Mouse (Mus musculus) forebrain, embryonic 16.5 days (tissue): Measurements from ENCODE around the gene Zfp239. TPM values are rescaled to one million over a fixed set of nuclear protein-coding genes. Genes with fewer than 3 reads are reported as not detected.
"Not testable (repeated sequence)": the region's sequence is repeated elsewhere in the genome, so short reads cannot be mapped to it uniquely, and the experiment has no call there.

Source experiments
- ATAC-seq: fragments of 200-750 bp; cut with Nextera tagmentation; 2 replicates; pipeline ENCODE4 v1.8.0; 2017; ENCODE audit warnings: mild to moderate bottlenecking, moderate library complexity
- H3K27ac ChIP-seq: fragments of 300-500 bp; sonication (generic); 2 replicates; pipeline ENCODE4 v1.5.1; 2014; ENCODE audit warnings: low read length, control low read depth
- H3K27me3 ChIP-seq: fragments of 300-500 bp; sonication (generic); replicated peaks from 2 replicates; pipeline ENCODE4 v1.6.1; 2014; ENCODE audit warnings: low read length; ENCODE audit not compliant: control insufficient read depth, insufficient read depth
- H3K36me3 ChIP-seq: fragments of 300-500 bp; sonication (generic); 2 replicates; pipeline ENCODE4 v1.6.1; 2014; ENCODE audit not compliant: control insufficient read depth, insufficient read depth
- H3K4me1 ChIP-seq: fragments of 300-500 bp; sonication (generic); replicated peaks from 2 replicates; pipeline ENCODE4 v1.6.1; 2014; ENCODE audit warnings: low read length; ENCODE audit not compliant: control insufficient read depth, insufficient read depth
- H3K4me2 ChIP-seq: fragments of 300-500 bp; sonication (generic); 2 replicates; pipeline ENCODE4 v1.6.1; 2014; ENCODE audit warnings: mild to moderate bottlenecking, low read length, control low read depth
- H3K4me3 ChIP-seq: fragments of 300-500 bp; sonication (generic); replicated peaks from 2 replicates; pipeline ENCODE4 v1.5.1; 2014; ENCODE audit warnings: mild to moderate bottlenecking, low read length, control low read depth
- H3K9ac ChIP-seq: fragments of 300-500 bp; sonication (generic); replicated peaks from 2 replicates; pipeline ENCODE4 v1.6.1; 2014; ENCODE audit warnings: low read depth, low read length, control low read depth
- H3K9me3 ChIP-seq: fragments of 300-500 bp; sonication (generic); 2 replicates; pipeline ENCODE4 v1.6.1; 2016; ENCODE audit warnings: low read length; ENCODE audit not compliant: control insufficient read depth
- whole genome bisulfite sequencing: fragments of 180-500 bp; shearing (Covaris S2); extraction: QIAGEN DNeasy Blood & Tissue Kit; methylation state at CpG from one replicate; pipeline ENCODE4 v1.1.7; 2014; 5-methylcytosine and 5-hydroxymethylcytosine counted together
- polyA plus RNA-seq: library from polyadenylated mRNA; unstranded; fragments of >200 nt; fragmentation: Nextera tagmentation; extraction: Ambion mirVana; gene quantifications from 2 replicates; pipeline ENCODE4 v1.2.1, GENCODE M21; 2015

Zfp239 gene
- polyA plus RNA-seq, 1 experiment from 2014 or later = 18.0 TPM

DNA sequence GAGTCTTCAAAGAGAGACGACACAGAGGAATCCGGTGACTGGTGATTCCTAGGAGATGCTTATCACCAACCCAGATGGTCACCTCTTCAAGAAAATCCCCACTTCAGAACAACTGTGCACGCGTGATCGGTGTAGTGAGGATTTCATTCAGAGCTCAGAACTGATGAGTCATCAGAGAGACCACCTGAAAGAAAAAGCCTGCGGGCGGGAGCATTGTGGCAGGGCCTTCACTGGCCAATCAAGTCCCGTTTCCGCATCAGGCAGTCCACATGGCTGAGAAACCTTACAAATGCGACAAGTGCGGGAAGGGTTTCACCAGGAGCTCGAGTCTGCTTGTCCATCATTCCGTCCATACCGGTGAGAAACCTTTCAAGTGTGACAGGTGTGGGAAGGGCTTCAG is 9.1 kb downstream of the Zfp239 start:
- no peak overlapping the region for H3K9ac ChIP-seq
- H3K4me1 ChIP-seq = no peaks in the 10 kb centered on the region
- no peaks in the 10 kb centered on the region for H3K36me3 ChIP-seq
- no peaks in the 10 kb centered on the region for H3K27me3 ChIP-seq
- H3K4me3 ChIP-seq = no peak overlapping the region
- WGBS = 85% methylated on average over 14 of the region's 14 CpGs
- no peak for ATAC-seq
- no peaks in the 10 kb centered on the region for H3K9me3 ChIP-seq
- H3K27ac ChIP-seq = no peak overlapping the region
- H3K4me2 ChIP-seq = no peak overlapping the region

DNA sequence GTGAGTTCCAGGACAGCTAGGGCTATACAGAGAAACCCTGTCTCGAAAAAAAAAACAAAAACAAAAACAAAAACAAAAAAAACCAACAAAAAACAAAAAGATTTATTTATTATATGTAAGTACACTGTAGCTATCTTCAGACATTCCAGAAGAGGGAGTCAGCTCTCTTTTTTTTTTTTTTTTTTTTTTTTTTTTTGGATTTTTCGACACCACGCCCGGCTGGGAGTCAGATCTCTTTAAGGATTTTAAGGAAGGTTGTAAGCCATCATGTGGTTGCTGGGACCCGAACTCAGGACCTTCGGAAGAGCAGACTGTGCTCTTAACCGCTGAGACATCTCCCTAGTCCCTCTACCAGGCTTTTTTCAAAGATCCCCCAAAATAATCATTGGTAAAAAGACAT is 11.6 kb downstream of the Zfp239 start:
- H3K27me3 ChIP-seq, H3K4me3 ChIP-seq, ATAC-seq, H3K27ac ChIP-seq, H3K9me3 ChIP-seq, H3K4me2 ChIP-seq, H3K9ac ChIP-seq, H3K4me1 ChIP-seq, H3K36me3 ChIP-seq: not testable (repeated sequence)
- WGBS = 90% methylated on average over 7 of the region's 7 CpGs

DNA sequence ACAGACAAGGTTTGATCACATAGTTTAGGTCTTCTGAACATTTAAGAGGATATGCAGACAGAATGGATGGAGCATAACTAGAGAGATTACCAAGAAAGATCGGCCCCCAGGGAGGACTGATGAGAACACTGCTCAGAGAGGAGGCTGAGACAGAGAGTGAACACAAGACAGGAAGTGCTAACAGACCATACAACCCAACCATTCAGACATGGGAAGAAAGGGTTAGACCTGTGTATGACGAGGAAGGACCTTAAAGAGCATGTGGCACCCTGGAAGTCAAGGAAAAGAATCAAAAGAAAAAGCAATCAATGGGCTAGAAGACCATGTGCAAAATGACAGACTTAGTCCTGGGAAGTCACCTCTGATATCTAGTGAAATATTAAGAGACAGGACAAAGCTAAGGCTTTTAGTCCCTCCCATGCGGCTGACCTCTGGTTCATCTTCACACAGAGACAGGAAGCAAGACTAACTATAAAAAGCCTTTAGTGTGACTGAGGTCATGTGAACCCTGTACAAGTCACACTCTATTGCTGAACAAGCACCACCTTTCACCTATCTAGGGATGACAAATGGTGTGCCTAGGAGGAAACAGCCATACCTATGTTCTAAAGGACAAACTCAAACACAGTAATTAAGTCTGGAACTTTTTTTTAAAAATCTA is 12.9 kb downstream of the Zfp239 start:
- no peaks in the 10 kb centered on the region for H3K36me3 ChIP-seq
- no peaks in the 10 kb centered on the region for H3K27me3 ChIP-seq
- no peak overlapping the region for H3K4me2 ChIP-seq
- H3K27ac ChIP-seq = no peak overlapping the region
- ATAC-seq = no peak
- no peaks in the 10 kb centered on the region for H3K9me3 ChIP-seq
- 86% methylated on average over 3 of the region's 3 CpGs for WGBS
- no peak overlapping the region for H3K4me3 ChIP-seq
- H3K9ac ChIP-seq = no peak overlapping the region
- H3K4me1 ChIP-seq = peaks cover 4% of the 10 kb centered on the region

DNA sequence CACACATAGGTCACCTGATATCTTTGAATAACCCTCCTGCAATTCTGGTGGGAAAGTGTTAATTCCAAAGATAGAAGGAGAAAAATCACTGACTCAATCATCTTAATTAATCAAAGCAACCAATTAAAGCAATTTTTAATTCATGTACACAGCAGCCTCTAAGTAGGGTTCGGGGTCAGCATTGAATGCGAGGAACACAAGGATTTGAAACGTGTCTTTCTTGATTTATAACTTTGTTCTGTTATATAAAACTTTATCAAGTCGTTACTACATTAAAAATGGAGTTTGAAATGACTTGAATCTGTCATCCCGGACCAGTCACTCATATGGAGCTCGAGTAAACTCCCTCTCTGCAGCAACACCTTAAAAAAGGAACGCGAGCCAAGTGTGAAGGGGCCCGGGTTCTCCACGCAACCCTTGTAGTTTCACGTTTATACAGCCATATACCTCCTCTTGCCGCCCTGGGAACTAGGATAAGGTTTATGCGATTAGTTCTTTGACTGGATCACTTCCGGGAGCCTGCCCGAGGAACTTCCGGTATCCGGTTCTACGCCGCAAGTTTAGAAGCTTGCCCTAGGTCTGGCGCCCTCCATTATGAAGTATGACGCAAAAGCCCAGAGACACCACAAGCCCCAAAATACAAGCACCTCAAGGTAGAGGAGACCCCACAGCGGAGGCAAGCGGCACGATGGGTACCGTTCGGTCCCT is 17.0 kb downstream of the Zfp239 start:
- Histone ChIP-seq H3K36me3 (no peaks in the 10 kb centered on the region), H3K9ac (peak overlapping the region; percentile 83), H3K4me1 (peaks cover 10% of the 10 kb centered on the region), H3K4me2 (peak overlapping the region; percentile 93), H3K27me3 (no peaks in the 10 kb centered on the region), H3K9me3 (no peaks in the 10 kb centered on the region), H3K27ac (peak overlapping the region; percentile 99), H3K4me3 (peak overlapping the region; percentile 70)
- 15% methylated on average over 24 of the region's 26 CpGs for WGBS
- peak; percentile 88 for ATAC-seq

DNA sequence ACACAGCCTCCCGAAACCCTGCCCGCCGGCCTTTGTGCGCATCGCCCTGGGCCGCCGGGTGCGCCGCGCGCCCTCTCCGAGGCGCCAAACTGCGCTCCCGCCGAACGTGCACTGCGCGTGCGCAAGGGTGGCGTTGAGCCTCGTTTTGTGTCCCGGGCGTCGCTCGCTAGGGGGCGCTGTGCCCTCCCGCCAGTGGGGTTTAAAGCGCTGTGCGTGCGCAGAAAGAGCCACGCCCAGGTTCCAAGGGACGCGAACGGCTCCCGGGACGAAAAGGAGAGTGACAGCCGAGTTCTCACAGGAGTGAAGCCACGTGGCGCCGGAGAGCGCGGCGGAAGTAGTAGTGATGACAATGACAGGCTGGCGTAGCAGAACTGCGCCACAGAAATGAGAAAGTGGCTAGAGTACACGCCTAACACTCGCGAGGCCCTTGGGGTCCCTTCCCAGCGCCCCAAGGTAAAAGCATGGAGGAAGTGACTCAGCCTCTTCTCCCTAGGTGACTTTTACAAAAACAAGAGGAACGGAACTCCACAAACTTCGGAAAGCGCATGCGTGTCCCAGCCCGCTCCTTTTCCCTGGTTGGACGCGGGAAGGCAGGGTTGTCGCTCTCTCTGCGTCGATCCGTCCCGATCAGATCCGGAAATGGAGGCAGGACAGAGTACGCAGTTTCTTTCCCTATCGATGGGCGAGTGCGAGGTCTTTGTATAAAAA is 17.7 kb downstream of the Zfp239 start:
- Histone ChIP-seq H3K27me3 (no peaks in the 10 kb centered on the region), H3K9me3 (no peaks in the 10 kb centered on the region), H3K4me2 (peak overlapping the region; percentile 93), H3K4me3 (peak overlapping the region; percentile 70), H3K27ac (peak overlapping the region; percentile 99), H3K36me3 (no peaks in the 10 kb centered on the region), H3K9ac (peak overlapping the region; percentile 83), H3K4me1 (peaks cover 10% of the 10 kb centered on the region)
- under 1% methylated on average over 67 of the region's 67 CpGs for WGBS
- peak; percentile 93 for ATAC-seq

DNA sequence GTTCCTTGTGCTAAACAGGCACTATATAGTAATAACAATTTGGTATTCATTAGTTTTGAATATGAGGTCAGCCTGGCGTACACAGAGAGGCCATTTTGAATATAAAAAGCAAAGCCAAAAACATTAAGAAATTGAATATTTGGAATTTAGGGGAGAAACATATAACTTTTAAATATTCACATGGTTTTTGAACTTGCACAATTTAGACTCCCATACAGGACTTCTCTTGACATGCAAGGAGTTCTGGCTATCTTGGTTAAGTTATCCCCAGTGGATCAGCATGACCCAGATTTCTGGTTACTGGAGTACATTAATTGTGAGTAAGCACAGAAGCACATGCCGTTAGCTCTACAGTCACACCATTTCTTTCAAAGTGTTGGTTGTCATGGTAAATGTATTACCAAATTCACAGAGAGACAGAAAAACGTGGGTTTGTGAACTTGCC is 18.5 kb downstream of the Zfp239 start:
- Histone ChIP-seq H3K36me3 (no peaks in the 10 kb centered on the region), H3K4me2 (peak overlapping the region; percentile 93), H3K27ac (no peak overlapping the region; the same call in 1 of the 2 replicates), H3K4me1 (peaks cover 10% of the 10 kb centered on the region), H3K9ac (peak overlapping the region; percentile 23; the same call in 1 of the 2 replicates), H3K27me3 (no peaks in the 10 kb centered on the region), H3K9me3 (no peaks in the 10 kb centered on the region), H3K4me3 (peak overlapping the region; percentile 70)
- ATAC-seq = no peak
- WGBS = 26% methylated on average over 3 of the region's 3 CpGs

DNA sequence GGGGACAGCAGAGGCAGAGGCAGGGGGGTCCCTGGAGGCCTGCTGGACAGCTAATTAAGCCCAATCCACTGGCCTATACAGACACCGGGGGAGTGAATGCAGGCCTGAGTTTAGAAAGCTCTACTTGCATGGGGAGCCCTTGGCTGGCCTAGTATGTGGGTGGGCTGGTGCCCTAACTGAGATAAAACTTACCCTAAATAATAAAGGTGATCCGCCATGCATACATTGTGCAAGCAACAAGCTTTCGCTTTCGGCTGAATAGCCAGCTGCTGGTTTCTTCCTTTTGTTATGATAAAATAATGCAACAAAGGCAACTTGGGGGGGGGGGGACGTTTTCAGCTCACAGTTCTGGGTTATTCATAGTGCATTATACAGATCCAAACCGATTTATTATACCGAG is 19.3 kb downstream of the Zfp239 start:
- Histone ChIP-seq H3K9ac (no peak overlapping the region), H3K36me3 (no peaks in the 10 kb centered on the region), H3K4me3 (no peak overlapping the region), H3K27me3 (no peaks in the 10 kb centered on the region), H3K9me3 (no peaks in the 10 kb centered on the region), H3K27ac (no peak overlapping the region), H3K4me2 (no peak overlapping the region), H3K4me1 (peaks cover 10% of the 10 kb centered on the region)
- no peak for ATAC-seq
- 43% methylated on average over 7 of the region's 7 CpGs for WGBS

DNA sequence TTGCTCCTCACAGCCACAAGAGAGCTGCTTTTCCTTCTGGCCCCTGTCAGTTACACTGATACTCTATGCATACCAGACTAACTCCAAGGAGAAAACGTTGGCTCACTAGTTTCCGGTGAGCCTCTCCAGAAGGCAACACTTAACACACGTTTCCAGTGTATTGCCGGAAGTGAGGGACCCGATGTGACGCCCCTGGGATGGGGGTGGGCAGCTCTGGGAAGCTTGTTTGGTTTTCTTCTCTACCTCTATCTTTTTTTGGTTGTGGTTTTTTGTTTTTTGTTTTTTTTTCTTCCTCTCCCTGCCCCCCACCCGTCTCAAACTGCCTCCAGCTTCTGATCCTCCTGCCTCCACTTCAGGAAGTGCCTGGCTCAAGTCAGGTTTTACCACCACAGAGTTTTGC is 20.1 kb downstream of the Zfp239 start:
- no peak overlapping the region for H3K27ac ChIP-seq
- H3K4me2 ChIP-seq = no peak overlapping the region
- no peak overlapping the region for H3K9ac ChIP-seq
- no peaks in the 10 kb centered on the region for H3K27me3 ChIP-seq
- H3K36me3 ChIP-seq = no peaks in the 10 kb centered on the region
- 87% methylated on average over 7 of the region's 7 CpGs for WGBS
- H3K4me3 ChIP-seq = no peak overlapping the region
- peaks cover 10% of the 10 kb centered on the region for H3K4me1 ChIP-seq
- no peak for ATAC-seq
- no peaks in the 10 kb centered on the region for H3K9me3 ChIP-seq

DNA sequence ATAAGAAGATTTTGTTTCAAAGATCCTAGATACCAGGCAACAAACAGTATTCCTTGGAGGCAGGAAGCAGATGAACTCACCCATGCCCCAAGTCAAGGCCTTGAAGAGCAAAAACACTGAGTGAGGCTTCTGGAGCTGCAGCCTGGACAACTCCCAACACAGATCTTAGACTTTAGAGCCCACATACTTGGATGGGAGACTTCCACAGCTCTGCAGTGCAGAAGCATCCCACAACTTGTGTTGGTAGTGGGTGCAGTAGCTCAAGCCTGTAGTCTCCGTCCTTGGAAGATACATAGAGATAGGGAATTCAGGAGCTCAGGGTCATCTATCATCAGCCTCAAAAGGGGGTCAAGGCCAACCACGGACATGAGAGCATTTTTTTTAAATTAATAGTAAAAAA is 24.0 kb downstream of the Zfp239 start:
- Histone ChIP-seq H3K36me3 (no peaks in the 10 kb centered on the region), H3K9me3 (no peaks in the 10 kb centered on the region), H3K27me3 (no peaks in the 10 kb centered on the region), H3K4me2 (no peak overlapping the region), H3K4me3 (no peak overlapping the region), H3K9ac (no peak overlapping the region), H3K4me1 (no peaks in the 10 kb centered on the region), H3K27ac (no peak overlapping the region)
- no peak for ATAC-seq
- WGBS = 91% methylated on average over 2 of the region's 2 CpGs
